Mouse (Mus musculus): Measurements from ENCODE around the gene Alkbh5. TPM values are rescaled to one million over a fixed set of nuclear protein-coding genes. Genes with fewer than 3 reads are reported as not detected.
A peak's percentile ranks its signal among the peaks of the same experiment; 100 is the strongest.

The Alkbh5 gene
- total RNA-seq (2021), result 10 to 100 TPM; 54.0 to 58.5 TPM

GRCm38 (mm10) chr11:60536180-60536858, at the start of gene Alkbh5:
TSS of gene Alkbh5 (plus strand) at chr11:60536381.
- peak in 1 of 2 experiments; percentile 28 for DNase-seq

GRCm38 (mm10) chr11:60492726-60493125, 43.5 kb upstream of the Alkbh5 start:
- no peak for DNase-seq

GRCm38 (mm10) chr11:60495692-60496091, 40.5 kb upstream of the Alkbh5 start:
- DNase-seq, result no peak

- DNase-seq, result no peak
Measured at GRCm38 (mm10) chr11:60507281-60507680, 28.9 kb upstream of the Alkbh5 start.

GRCm38 (mm10) chr11:60508950-60509349, 27.2 kb upstream of the Alkbh5 start:
- no peak for DNase-seq

GRCm38 (mm10) chr11:60509500-60509899, 26.7 kb upstream of the Alkbh5 start:
- DNase-seq, result no peak

GRCm38 (mm10) chr11:60511893-60512292, 24.3 kb upstream of the Alkbh5 start:
- no peak for DNase-seq

- no peak for DNase-seq
Measured at GRCm38 (mm10) chr11:60512520-60512919, 23.7 kb upstream of the Alkbh5 start.

GRCm38 (mm10) chr11:60514941-60515340, 21.2 kb upstream of the Alkbh5 start:
- DNase-seq, result no peak

GRCm38 (mm10) chr11:60518305-60518704, 17.9 kb upstream of the Alkbh5 start:
- no peak for DNase-seq

GRCm38 (mm10) chr11:60522027-60522426, 14.2 kb upstream of the Alkbh5 start:
- no peak for DNase-seq

- no peak for DNase-seq
Measured at GRCm38 (mm10) chr11:60522661-60523365, 13.4 kb upstream of the Alkbh5 start.

GRCm38 (mm10) chr11:60526461-60526860, 9.7 kb upstream of the Alkbh5 start:
- no peak for DNase-seq

GRCm38 (mm10) chr11:60535676-60536075, 505 bp upstream of the Alkbh5 start:
- DNase-seq, result no peak

GRCm38 (mm10) chr11:60536859-60537467, 782 bp downstream of the Alkbh5 start:
- peak; percentile 90 to 91 for DNase-seq

GRCm38 (mm10) chr11:60537468-60538347, 1.5 kb downstream of the Alkbh5 start:
- peak; percentile 96 to 97 for DNase-seq

- peak; percentile 18 to 20 for DNase-seq
Measured at GRCm38 (mm10) chr11:60538371-60539281, 2.4 kb downstream of the Alkbh5 start.

GRCm38 (mm10) chr11:60539540-60539939, 3.4 kb downstream of the Alkbh5 start:
- no peak for DNase-seq

- DNase-seq, result peak; percentile 6 to 8
Measured at GRCm38 (mm10) chr11:60540002-60540610, 3.9 kb downstream of the Alkbh5 start.

- DNase-seq, result no peak
Measured at GRCm38 (mm10) chr11:60540761-60541160, 4.6 kb downstream of the Alkbh5 start.

- no peak for DNase-seq
Measured at GRCm38 (mm10) chr11:60541831-60542230, 5.7 kb downstream of the Alkbh5 start.

Measured in layer of hippocampus, postnatal 36 days (tissue).